Mouse (Mus musculus): Measurements from ENCODE around the gene Pnma1.

Pnma1 gene

GRCm38 (mm10) chr12:84147954-84148621, at the start of gene Pnma1:
Gene Pnma1, minus strand, starts transcription at chr12:84148489.
- no peak for DNase-seq (ENCODE audit: extremely low spot score, low read depth, low spot score)

- no peak for DNase-seq (ENCODE audit: extremely low spot score, low read depth, low spot score)
These were observed 46.9 kb upstream of the Pnma1 start for GRCm38 (mm10) chr12:84195195-84195594.

GRCm38 (mm10) chr12:84194400-84195109, 46.3 kb upstream of the Pnma1 start:
- DNase-seq (ENCODE audit: extremely low spot score, low read depth, low spot score) = no peak

- DNase-seq (ENCODE audit: extremely low spot score, low read depth, low spot score) = no peak
These were observed 45.5 kb upstream of the Pnma1 start for GRCm38 (mm10) chr12:84193642-84194399.

- DNase-seq (ENCODE audit: extremely low spot score, low read depth, low spot score) = no peak
These were observed 44.7 kb upstream of the Pnma1 start for GRCm38 (mm10) chr12:84192741-84193641.

- DNase-seq (ENCODE audit: extremely low spot score, low read depth, low spot score) = no peak
These were observed 44.0 kb upstream of the Pnma1 start for GRCm38 (mm10) chr12:84192280-84192679.

GRCm38 (mm10) chr12:84191770-84192169, 43.5 kb upstream of the Pnma1 start:
- no peak for DNase-seq (ENCODE audit: extremely low spot score, low read depth, low spot score)

- DNase-seq (ENCODE audit: extremely low spot score, low read depth, low spot score) = no peak
These were observed 42.9 kb upstream of the Pnma1 start for GRCm38 (mm10) chr12:84191190-84191589.

- DNase-seq (ENCODE audit: extremely low spot score, low read depth, low spot score) = no peak
These were observed 42.0 kb upstream of the Pnma1 start for GRCm38 (mm10) chr12:84190151-84190820.

- DNase-seq (ENCODE audit: extremely low spot score, low read depth, low spot score) = no peak
These were observed 40.7 kb upstream of the Pnma1 start for GRCm38 (mm10) chr12:84188881-84189444.

- DNase-seq (ENCODE audit: extremely low spot score, low read depth, low spot score) = no peak
These were observed 39.7 kb upstream of the Pnma1 start for GRCm38 (mm10) chr12:84187752-84188601.

GRCm38 (mm10) chr12:84186950-84187349, 38.7 kb upstream of the Pnma1 start:
- no peak for DNase-seq (ENCODE audit: extremely low spot score, low read depth, low spot score)

- DNase-seq (ENCODE audit: extremely low spot score, low read depth, low spot score) = no peak
These were observed 38.2 kb upstream of the Pnma1 start for GRCm38 (mm10) chr12:84186536-84186935.

- DNase-seq (ENCODE audit: extremely low spot score, low read depth, low spot score) = no peak
These were observed 37.3 kb upstream of the Pnma1 start for GRCm38 (mm10) chr12:84185547-84185946.

GRCm38 (mm10) chr12:84184979-84185378, 36.7 kb upstream of the Pnma1 start:
- no peak for DNase-seq (ENCODE audit: extremely low spot score, low read depth, low spot score)

- no peak for DNase-seq (ENCODE audit: extremely low spot score, low read depth, low spot score)
These were observed 33.7 kb upstream of the Pnma1 start for GRCm38 (mm10) chr12:84181999-84182398.

- DNase-seq (ENCODE audit: extremely low spot score, low read depth, low spot score) = no peak
These were observed 32.6 kb upstream of the Pnma1 start for GRCm38 (mm10) chr12:84180701-84181435.

- no peak for DNase-seq (ENCODE audit: extremely low spot score, low read depth, low spot score)
These were observed 31.8 kb upstream of the Pnma1 start for GRCm38 (mm10) chr12:84180090-84180489.
